Mouse (Mus musculus) stomach, postnatal 0 days (tissue): Measurements from ENCODE around the gene Dnajc21.

Experiments
- CTCF ChIP-seq: IDR thresholded peaks from 2 replicates; pipeline ENCODE4 v1.5.1; 2016; ENCODE audit warnings: antibody characterized with exemption, low read depth, mild to moderate bottlenecking, moderate library complexity
- EP300 ChIP-seq: optimal IDR thresholded peaks from 2 replicates; pipeline ENCODE3; 2016; ENCODE audit warnings: antibody characterized with exemption

- TF ChIP-seq CTCF = no peak
- TF ChIP-seq EP300 = no peak
Observed at GRCm38 (mm10) chr15:10399795-10400194, 70.5 kb downstream of the Dnajc21 start.
